Mouse (Mus musculus) mouse embryonic stem cell (cell line): ENCODE measurements around the gene Rock2.
"Not testable (repeated sequence)": the region's sequence is repeated elsewhere in the genome, so short reads cannot be mapped to it uniquely, and the experiment has no call there.

ENCODE experiments used
- in situ Hi-C, 2 experiments: fragments of 300-500 bp; cut with MboI; formaldehyde crosslinking; loops; 1 replicate in 1 of 2; 3 replicates in 1 of 2; pipeline ENCODE4 v1.14.3; 2019 to 2020; ENCODE audit warnings: low sequenced_read_pairs in 2 of 2, low pct_unique_long_range_greater_than_20kb in 1 of 2, mixed read lengths in 1 of 2; ENCODE audit not compliant: unreplicated experiment in 1 of 2

The Rock2 gene

DNA sequence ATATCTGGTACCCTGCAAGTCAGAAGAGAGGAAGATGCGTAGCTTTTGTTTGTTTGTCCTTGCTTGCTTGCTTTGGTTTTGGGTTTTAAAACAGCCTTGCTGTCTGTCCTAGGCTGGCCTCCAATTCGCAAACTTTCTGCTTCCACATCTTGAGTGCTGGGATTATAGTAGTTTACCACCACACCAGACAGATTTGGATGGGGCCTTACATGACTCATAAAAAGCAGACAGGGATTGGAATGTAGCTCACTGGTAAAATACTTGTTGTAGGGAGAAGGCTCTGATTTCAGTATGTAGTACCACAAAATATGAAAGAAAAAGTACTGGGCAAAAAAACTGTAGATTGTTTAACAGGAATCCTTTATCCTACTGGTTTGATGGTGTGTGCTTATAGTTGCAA lies 72.1 kb downstream of the Rock2 start:
- in situ Hi-C loops = no loop called here

DNA sequence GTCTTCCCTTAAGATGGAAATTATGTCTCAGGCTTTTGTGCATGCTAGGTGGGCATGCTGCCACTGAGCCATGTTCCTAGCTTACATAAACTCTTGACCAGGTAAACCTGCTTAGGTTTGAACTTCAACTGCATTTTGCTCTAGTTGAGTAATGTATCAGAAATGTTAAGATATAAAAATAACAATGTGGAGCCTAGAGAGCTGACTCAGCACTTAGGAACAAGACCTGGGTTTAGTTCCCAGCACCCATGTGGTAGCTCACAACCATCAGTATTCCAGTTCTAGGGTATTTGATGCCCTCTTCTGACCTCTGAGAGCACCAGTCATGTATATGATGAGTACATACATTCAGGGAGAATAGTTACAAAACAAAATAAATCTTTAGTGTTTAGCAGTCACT lies 82.4 kb downstream of the Rock2 start:
- in situ Hi-C loops = no loop called here

DNA sequence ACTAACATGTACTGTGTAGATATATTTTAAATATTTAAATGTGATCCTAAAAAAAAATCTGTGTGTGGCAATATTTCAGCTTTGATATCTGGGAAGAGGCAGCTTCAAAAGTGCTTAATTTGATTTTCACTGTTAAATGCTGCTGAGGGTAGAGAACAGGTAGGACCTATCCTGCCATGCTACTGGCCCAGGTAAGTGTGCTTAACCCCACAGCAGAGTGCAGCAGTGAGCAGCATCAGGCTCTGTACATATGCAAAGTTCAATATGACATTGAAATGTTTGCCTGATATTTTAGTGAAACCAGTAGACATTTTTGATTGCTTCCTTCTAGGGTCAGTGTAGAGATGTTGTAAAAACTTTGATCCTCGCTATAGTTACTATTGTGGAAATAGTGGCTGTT lies 91.1 kb downstream of the Rock2 start:
- in situ Hi-C loops = no loop called here

DNA sequence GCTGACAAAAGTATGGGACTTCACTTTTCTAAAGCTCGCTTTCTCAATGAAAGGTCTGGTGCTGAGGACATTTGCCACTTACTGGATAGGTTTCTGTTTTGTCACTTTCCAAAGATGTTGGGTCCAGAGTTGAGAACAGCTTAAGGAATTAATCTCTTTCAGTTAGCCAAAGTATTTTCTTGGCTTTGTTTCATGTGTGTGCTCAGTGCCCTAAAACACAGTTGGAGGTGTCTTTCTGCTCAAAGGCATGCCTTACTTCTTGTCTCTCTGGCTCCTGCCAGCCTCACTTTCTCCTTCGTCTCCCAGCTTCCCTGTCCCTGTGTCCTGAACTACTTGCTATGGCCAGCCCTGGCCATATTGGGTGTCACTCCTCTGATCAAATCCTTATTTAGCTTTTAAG lies 96.7 kb downstream of the Rock2 start:
- in situ Hi-C loops = no loop called here

DNA sequence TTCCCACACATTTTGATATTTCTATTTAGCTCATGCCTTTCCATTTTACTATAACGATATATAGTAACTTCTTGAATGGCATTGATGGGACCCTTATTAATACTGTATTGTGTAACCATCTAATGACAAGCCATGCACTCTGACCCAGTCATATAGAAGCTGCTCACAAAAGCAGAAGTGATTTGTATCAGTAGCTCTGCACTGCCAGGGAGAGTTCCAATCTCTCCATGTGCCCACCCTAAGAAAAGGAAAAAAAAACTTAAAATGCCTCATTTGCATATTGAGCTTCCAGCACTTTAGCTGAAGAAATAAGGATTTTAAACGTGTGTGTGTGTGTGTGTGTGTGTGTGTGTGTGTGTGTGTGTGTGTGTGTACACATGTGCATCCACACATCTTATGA lies 97.7 kb downstream of the Rock2 start:
- in situ Hi-C loops = no loop called here

DNA sequence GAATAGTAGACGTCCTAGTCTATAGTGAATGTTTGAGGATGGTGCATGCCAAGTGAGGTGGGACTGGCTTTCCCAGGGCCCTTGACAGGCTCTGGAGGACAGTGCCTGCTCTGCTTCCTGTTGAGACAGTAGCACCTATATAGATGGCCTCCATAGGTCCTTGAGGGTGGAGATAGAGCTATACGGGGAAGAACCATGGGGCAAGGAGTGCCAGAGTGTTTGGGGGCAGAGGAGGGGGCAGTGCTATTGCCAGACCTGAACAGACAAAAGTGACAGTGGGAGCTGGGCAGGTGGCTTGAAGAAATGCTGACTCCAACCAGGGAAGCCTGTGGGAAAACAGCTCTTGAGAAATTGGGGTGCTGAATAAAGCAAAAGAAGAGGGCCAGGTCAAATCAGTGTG lies 99.6 kb downstream of the Rock2 start:
- in situ Hi-C loops = no loop called here

DNA sequence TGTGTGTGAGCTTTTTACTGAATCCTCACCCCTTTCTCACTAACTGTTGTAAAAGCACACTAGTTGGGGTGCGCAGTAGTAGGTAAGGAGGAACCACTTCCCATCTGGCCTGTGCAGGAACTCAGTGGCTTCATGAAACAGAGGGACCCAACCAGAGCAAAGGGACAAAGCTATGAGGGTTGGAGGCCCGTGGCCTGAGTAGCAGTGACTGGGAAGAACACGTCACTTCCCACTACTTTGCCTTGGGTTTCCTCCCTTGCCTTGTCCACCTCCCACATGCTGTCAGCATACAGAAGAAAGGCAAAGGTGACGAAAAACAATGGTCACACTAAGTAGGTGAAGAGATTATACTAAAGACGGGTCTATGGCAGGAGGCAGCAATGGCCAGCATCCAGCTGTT lies 101.6 kb downstream of the Rock2 start:
- in situ Hi-C loops = no loop called here

DNA sequence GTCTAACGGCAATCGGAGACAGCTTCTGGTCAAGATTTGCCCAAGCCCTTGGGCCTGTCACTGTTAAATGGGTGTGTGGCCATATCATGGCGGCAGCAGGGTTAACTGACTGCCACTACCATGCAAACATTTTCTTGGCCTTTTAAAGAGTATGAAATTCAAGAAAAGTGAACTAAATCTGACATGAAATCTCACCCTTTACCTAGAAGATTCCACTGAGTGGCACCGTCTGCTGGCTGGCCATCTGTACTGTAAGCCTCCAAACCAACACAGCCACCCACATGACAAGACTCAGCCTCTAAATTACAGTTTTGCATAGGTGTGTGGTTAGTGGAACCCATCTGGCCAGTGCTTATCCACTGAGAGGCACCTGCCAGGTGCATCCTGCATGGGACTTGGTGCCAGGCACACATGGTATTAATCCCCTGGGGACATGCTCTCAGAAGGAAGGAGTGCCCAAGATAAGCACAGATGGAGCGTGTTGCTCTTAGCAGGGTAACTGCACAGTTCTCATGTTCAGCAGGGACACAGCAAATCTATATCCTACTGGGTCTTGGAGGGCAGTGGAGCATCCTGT lies 102.3 kb downstream of the Rock2 start:
- in situ Hi-C loops = no loop called here

DNA sequence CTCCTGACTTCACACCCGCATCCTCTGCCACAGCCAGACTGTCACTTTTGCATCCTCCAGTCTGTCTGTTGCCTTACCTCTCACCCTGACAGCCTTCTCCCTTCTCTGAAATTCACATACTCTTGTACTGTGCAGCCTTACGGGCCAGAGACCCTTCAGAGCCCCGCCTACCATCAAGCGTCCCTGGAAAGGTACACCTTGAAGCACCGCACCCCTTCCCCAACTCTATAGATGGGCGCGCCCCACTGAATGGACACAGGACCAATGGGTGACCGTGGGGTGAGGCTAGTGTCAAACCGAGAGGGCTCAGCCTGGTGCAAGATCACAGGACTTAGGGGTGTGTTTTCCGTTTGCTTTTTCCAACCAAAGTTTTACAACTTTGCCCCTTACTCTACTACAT lies 104.5 kb downstream of the Rock2 start:
- in situ Hi-C loops = no loop called here

DNA sequence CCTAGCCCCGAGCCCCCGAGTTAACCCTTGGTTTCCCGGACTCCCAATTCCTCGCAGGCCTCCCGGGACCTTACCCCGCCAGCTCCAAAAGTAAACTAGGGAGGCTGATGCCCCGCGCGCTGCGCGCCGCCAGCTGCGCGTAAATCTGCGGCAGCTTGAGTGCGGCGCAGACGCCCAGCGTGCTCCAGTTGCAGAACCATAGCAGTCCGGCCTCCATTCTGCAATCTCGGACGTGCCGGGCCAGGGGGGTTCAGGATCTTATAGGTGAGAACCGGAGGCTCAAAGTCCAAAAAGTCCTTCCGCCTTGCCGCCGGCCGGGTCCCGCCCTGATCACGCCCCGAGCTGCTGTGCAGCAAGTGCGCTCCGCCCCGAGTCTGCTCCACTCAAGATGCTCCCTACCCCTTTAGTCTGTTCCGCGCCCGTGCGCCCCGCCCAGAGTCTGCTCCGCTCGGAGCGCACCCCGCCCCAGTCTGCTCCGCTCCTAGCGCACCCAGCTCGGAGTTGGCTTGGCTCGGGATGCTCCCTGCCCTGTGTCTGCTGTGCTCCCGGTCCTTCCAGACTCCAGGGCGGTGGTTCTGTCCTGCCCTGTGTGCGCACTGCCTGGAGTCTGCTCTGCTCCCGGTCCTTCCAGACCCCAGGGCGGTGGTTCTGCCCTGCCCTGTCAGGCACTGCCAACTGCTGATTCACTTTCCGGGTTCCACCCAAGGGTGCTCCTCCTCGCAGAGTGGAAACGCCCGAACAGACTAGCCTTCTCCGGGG lies 105.2 kb downstream of the Rock2 start, which contains the start of gene Pqlc3:
Gene Pqlc3, minus strand, starts transcription at position 670 of the 759 bp plus-strand sequence.
- in situ Hi-C loops = loop anchor here in 1 of 2 experiments (10.0 kb wide), 2 partner anchors 185 to 285 kb away; partner anchors contain the start of gene E2f6

DNA sequence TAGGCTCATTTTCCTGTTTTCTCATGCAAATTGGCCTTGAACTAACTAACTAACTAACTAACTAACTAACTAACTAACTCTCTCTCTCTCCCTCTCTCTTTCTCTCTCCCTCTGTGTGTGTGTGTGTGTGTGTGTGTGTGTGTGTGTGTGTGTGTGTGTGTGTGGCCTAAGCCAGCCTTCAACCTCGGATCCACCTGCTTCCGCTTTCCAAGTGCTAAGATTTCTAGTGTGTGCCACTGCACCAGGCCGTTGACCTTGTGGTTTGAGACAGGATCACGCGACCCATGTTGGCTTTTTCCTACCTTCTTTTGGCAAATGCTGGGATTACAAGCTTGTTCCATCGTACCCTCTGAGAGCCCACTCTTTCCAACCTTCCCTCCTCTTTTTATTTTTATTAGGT lies 105.9 kb downstream of the Rock2 start:
- in situ Hi-C loops = loop anchor here in 1 of 2 experiments (10.0 kb wide), 2 partner anchors 186 to 286 kb away; partner anchors contain the start of gene E2f6

DNA sequence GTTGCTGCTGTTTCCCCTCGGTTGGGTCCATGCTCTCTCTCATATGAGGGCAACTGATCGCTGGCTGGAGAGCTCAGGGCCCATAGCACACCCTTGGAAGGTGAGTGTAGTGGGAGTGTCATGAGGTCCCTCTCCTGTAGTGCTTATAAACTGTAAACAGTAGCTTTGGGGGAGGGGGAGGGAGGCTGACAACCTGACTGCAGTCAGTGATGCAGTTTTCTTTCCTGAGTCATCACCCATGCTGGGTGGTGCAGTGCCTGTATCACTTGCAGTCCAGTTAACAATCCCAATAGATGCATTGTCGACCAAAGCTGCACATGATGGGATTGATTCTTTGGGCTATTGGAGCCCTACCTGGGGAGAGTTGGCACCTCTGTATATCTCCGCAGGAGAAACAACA lies 106.5 kb downstream of the Rock2 start:
- in situ Hi-C loops = loop anchor here in 1 of 2 experiments (10.0 kb wide), 2 partner anchors 186 to 286 kb away; partner anchors contain the start of gene E2f6

DNA sequence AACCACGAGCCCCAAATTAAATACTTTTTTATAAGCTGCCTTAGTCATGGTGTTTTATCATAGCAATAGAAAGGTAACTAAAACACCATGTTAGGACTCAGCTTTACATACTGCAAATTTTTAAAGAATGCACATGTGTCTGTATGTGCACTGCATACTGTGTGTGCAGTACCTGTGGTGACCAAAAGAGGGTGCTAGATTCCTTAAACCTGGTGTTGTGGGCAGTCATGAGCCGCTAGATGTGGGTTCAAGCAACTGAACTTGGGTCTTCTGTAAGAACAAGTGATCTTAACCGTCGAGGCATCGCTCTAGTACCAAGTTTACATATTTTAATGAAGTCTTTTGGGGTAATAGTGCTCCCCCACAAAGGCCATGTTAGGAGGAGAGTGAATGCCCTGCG lies 114.8 kb downstream of the Rock2 start:
- in situ Hi-C loops = loop anchor here in 1 of 2 experiments (10.0 kb wide), 2 partner anchors 195 to 295 kb away; partner anchors contain the start of gene E2f6

DNA sequence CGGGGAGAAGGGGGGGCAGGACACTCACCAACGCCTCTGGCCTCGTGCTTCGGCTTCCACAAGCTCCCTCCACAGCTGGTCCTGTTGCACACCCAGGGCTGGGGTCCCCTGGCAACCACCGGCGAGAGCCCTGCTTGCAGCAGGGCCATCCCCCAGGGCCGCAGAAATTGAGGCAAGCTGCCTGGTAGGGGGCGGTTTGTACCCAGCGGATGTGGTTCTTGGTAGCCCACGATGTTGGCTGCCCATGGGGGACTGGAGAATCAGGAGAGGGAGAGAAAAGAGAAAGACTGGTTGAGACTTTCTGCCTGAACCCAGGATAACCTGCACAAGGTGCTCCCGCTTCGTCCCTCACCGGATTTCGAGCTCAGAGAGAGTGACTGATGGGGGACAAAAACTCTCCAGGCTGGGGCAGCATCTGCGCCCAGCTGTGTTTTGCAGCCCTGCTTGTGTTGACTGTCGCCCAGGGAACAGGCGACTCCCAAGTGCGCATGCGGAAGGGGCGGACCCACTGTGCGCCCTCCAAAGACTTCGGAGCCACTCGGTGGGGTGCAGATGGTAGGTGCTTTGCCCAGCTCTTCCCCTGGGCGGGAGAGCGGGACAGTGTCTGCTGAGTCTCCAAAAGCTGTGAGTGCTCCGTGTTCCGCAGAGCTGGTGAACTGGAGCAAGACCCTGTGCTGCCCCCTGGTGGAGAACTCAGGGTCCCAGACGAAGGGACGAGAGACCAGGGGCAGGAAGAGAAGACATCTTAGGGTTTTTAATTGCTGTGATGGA lies 116.6 kb downstream of the Rock2 start, which contains the start of gene 2410004P03Rik:
Gene 2410004P03Rik, minus strand, starts transcription at position 628 of the 771 bp plus-strand sequence.
- in situ Hi-C loops = no loop called here

DNA sequence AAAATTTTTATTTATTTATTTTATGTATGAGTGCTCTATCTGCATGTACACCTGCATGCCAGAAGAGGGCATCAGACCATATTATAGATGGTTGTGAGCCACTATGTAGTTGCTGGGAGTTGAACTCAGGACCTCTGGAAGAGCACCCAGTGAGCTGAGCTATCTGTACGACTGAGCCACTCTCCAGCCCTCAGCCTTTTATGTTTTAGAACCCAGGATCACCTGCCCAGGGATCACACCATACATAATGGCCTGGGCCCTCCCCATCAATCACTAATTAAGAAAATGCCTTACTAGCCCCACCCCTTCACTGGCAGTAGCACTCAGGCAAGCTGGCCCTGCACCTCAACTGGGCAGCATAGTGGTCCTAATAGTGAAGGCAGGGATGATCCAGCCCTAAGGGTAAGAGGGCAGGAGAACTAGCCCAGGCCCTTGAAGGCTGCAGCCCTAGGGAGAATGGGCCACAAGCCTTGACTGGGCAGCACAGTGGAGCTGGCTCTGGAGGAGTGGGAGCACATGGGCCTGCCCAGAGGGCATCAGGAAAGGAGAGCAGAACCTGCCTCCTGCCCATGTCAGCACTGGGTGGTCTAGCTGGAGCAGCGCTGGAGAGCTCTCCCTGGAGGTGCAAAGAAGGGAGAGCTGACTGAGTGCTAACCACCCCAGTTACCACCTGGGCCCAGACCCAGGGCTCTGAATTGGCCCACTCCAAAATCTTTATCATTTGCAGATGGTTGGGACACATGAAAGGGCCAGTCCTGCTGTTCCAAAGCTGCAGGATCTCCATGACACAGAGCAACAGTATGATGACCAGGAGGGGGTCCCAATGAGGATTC lies 117.6 kb downstream of the Rock2 start:
- in situ Hi-C loops = no loop called here

DNA sequence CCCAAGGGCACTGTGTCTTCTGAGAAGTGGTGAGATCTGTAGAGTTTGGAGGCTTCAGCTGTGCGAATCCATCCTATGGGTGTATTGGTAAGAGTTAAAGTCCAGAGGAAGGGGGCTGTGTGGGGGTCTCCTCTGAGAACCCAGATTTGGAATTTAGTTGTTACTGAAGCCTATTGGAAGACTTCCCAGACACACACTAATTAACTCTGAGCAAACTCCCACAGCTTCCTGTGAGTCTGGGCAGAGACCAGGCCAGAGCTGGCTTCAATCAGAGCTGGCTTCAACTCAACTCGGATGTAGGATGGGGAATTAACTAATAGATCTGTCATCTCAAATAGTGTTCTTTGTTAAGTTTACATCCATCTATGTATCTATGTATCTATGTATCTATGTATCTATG lies 121.0 kb downstream of the Rock2 start:
- in situ Hi-C loops = no loop called here

DNA sequence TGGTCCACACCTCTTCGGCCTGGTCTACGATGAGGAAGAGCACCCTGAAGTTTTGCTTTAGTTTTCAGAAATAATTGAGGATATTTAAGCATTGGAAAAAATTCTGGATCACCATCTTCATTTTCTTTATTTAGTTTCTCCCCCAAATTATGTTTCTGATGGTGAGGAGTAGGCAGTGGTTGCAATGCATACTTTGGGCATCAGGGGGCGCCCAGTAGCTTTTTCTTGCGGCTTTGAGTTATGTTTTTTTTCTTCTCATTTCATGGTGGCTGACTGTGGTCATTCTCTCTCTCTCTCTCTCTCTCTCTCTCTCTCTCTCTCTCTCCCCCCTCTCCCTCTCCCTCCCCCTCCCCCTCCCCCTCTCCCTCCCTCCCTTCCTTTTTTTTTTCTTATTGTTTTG lies 123.8 kb downstream of the Rock2 start:
- in situ Hi-C loops = no loop called here

DNA sequence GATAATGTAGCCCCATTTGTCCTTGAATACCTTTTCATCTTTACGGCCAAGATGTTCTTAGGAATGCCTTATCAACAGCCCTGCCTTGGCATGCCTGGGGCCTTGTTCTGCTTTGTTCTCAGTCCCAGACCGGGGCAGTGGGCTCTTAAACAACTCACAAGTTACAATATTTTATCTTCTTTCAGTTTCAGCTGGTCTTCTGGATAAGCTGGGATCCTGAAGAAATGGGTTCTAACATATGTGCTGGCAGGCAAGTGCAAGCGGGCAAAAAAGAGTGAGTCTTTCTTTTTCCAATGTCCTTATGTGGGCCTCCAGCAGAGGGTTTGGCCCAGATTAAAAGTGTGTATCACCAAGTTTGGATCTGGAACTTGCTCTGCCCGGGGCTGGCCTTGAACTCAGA lies 126.4 kb downstream of the Rock2 start:
- in situ Hi-C loops = not testable (repeated sequence)
